Mouse (Mus musculus) neural tube, embryonic 15.5 days (tissue): ENCODE data around the gene Chpf. TPM values are rescaled to one million over a fixed set of nuclear protein-coding genes. Genes with fewer than 3 reads are reported as not detected.

Source experiments
- polyA plus RNA-seq: library from polyadenylated mRNA; unstranded; fragments of >200 nt; fragmentation: Nextera tagmentation; extraction: Ambion mirVana; gene quantifications from 2 replicates; pipeline ENCODE4 v1.2.1, GENCODE M21; 2015

Chpf gene
- polyA plus RNA-seq, 1 experiment from 2014 or later: 51.7 TPM

Other genes starting within 250 kb of the Chpf start
- 0.29 TPM in 1 of 2 replicates, not detected in the other for gene A630095N17Rik, start 247.2 kb downstream of the Chpf start, polyA plus RNA-seq
- 72.1 and 90.7 TPM in 2 replicates for gene Dnajb2, start 242.9 kb downstream of the Chpf start, polyA plus RNA-seq
- gene Ptprn, start 214.8 kb downstream of the Chpf start, polyA plus RNA-seq: 25.6 and 32.4 TPM in 2 replicates
- gene Resp18, start 200.9 kb downstream of the Chpf start, polyA plus RNA-seq: 241 and 302 TPM in 2 replicates
- gene Dnpep, start 161.3 kb downstream of the Chpf start, polyA plus RNA-seq: 145 and 154 TPM in 2 replicates
- 10.9 and 16.0 TPM in 2 replicates for gene Des, start 119.0 kb downstream of the Chpf start, polyA plus RNA-seq
- gene Speg, start 104.0 kb downstream of the Chpf start, polyA plus RNA-seq: 20.1 and 21.7 TPM in 2 replicates
- gene Gmppa, start 43.4 kb downstream of the Chpf start, polyA plus RNA-seq: 72.4 and 78.3 TPM in 2 replicates
- gene Asic4, start 28.9 kb downstream of the Chpf start, polyA plus RNA-seq: 22.9 and 31.6 TPM in 2 replicates
- gene Tmem198, start 225 bp upstream of the Chpf start, polyA plus RNA-seq: 40.2 and 50.7 TPM in 2 replicates
- gene Obsl1, start 27.1 kb upstream of the Chpf start, polyA plus RNA-seq: 33.1 and 37.6 TPM in 2 replicates
- 18.1 and 23.5 TPM in 2 replicates for gene Inha, start 27.8 kb upstream of the Chpf start, polyA plus RNA-seq
- gene Stk11ip, start 42.2 kb upstream of the Chpf start, polyA plus RNA-seq: 20.0 and 21.2 TPM in 2 replicates
- gene Slc4a3, start 67.0 kb upstream of the Chpf start, polyA plus RNA-seq: 62.7 and 75.1 TPM in 2 replicates